Mouse (Mus musculus): ENCODE measurements around the gene Draxin. TPM values are rescaled to one million over a fixed set of nuclear protein-coding genes. Genes with fewer than 3 reads are reported as not detected.

The Draxin gene
- polyA plus RNA-seq, 1 experiment from 2014 or later, result 10.5 TPM

DNA sequence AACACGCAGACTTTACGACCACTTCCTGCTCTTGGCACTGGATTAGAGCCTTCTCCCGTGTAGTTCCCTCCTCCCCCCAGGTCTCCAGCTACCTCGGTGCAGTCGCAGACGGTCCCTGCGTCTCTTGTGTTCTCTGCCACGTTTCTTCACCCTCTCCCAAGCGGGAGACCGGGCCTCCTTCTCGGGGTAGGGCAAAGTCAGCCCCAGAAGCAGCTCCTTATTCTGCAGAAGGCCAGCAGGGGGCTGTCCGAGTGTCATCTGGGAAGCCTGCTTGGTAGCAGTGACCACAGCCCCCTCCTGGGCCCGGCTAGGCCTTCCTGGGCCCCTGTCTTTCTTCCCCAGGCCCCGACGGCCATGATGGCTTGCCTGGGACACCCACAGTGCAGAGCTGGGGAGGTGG lies 15.0 kb downstream of the Draxin start:
- Histone ChIP-seq H3K4me3 (ENCODE audit: low read depth, low read length) (no peak overlapping the region), H3K9me3 (ENCODE audit: control insufficient read depth, low read length) (no peaks in the 10 kb centered on the region), H3K27ac (ENCODE audit: low read depth, low read length) (0 out of 2 replicates have a peak overlapping the region, but pooled peaks have one; percentile 3), H3K36me3 (ENCODE audit: control insufficient read depth, insufficient read depth, low read length) (no peaks in the 10 kb centered on the region), H3K4me1 (ENCODE audit: control insufficient read depth, insufficient read depth, low read length) (peaks cover 2% of the 10 kb centered on the region; the same call in 1 of the 2 replicates), H3K9ac (ENCODE audit: low read length) (0 out of 2 replicates have a peak overlapping the region, but pooled peaks have one; percentile 35), H3K27me3 (ENCODE audit: control insufficient read depth, insufficient read depth, low read length) (no peaks in the 10 kb centered on the region), H3K4me2 (ENCODE audit: low read depth) (no peak overlapping the region)
- ATAC-seq (ENCODE audit: insufficient read depth, low FRiP score, low TSS enrichment) (no peak; the same call in 1 of the 2 replicates), DNase-seq (ENCODE audit: low spot score) (peak; percentile 57)
- 7% methylated on average over 15 of the region's 15 CpGs for WGBS

DNA sequence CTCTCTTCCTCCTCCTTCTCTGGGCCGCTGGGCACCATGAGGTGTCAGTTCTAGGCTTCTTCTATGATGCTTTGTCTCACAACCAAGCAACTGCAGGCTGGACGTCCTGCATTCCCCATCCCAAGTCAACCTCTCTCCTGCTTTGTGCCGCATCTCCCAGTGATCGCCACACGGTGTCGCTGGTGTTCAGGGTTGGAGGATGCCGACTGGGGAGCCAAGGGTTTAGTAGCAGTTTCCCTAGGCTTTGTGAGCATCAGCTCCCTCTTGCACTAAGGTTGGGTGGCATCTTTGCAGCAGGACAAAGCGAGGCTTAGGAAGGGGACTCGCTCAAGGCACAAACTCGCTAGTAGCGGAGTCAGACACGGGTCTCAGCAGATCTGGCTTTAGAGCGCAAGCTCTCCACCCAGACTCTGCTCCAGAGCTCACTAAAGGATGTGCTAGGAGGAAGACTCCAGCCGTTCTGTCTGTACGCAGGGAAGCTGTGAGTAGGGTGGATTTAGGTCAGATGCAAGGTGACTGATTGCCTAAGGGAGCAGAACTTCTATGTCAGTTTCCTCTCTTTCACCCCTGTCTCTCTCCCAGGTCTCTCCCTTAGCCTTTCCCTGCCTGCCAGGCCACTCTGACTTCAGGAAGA lies 15.6 kb downstream of the Draxin start:
- no peak overlapping the region for H3K4me3 ChIP-seq (ENCODE audit: low read depth, low read length)
- H3K9me3 ChIP-seq (ENCODE audit: control insufficient read depth, low read length), result no peaks in the 10 kb centered on the region
- no peaks in the 10 kb centered on the region for H3K36me3 ChIP-seq (ENCODE audit: control insufficient read depth, insufficient read depth, low read length)
- peaks cover 2% of the 10 kb centered on the region; the same call in 1 of the 2 replicates for H3K4me1 ChIP-seq (ENCODE audit: control insufficient read depth, insufficient read depth, low read length)
- DNase-seq (ENCODE audit: low spot score), result peak; percentile 93
- 5% methylated on average over 15 of the region's 15 CpGs for WGBS
- H3K27ac ChIP-seq (ENCODE audit: low read depth, low read length), result no peak overlapping the region
- peak; percentile 70 for ATAC-seq (ENCODE audit: insufficient read depth, low FRiP score, low TSS enrichment)
- no peak overlapping the region for H3K9ac ChIP-seq (ENCODE audit: low read length)
- no peaks in the 10 kb centered on the region for H3K27me3 ChIP-seq (ENCODE audit: control insufficient read depth, insufficient read depth, low read length)
- no peak overlapping the region for H3K4me2 ChIP-seq (ENCODE audit: low read depth)

DNA sequence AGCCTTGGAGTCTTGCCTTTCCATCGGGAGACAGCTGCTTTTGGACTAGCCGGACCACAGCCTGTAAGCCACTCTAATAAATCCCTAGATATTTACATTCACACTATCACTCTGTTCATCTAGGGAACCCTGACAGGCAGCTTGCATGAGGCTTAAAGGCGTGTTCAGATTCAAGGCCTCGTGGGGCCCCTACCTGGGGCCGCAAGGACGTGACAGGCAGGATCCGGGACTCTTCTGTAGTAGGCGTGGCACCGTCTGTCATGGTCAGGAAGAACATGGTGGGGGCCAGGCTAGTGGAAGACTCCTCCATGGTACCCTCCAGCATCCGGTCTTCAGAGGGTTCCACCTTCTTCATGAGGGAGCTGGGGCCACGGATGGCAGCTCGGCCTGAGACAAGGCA lies 18.0 kb downstream of the Draxin start:
- H3K36me3 ChIP-seq (ENCODE audit: control insufficient read depth, insufficient read depth, low read length), result no peaks in the 10 kb centered on the region
- no peak overlapping the region for H3K9ac ChIP-seq (ENCODE audit: low read length)
- 88% methylated on average over 12 of the region's 12 CpGs for WGBS
- H3K4me2 ChIP-seq (ENCODE audit: low read depth), result no peak overlapping the region
- H3K27me3 ChIP-seq (ENCODE audit: control insufficient read depth, insufficient read depth, low read length), result no peaks in the 10 kb centered on the region
- H3K4me3 ChIP-seq (ENCODE audit: low read depth, low read length), result no peak overlapping the region
- H3K4me1 ChIP-seq (ENCODE audit: control insufficient read depth, insufficient read depth, low read length), result peaks cover 12% of the 10 kb centered on the region
- H3K27ac ChIP-seq (ENCODE audit: low read depth, low read length), result no peak overlapping the region
- no peaks in the 10 kb centered on the region for H3K9me3 ChIP-seq (ENCODE audit: control insufficient read depth, low read length)
- DNase-seq (ENCODE audit: low spot score) (no peak), ATAC-seq (ENCODE audit: insufficient read depth, low FRiP score, low TSS enrichment) (no peak)

DNA sequence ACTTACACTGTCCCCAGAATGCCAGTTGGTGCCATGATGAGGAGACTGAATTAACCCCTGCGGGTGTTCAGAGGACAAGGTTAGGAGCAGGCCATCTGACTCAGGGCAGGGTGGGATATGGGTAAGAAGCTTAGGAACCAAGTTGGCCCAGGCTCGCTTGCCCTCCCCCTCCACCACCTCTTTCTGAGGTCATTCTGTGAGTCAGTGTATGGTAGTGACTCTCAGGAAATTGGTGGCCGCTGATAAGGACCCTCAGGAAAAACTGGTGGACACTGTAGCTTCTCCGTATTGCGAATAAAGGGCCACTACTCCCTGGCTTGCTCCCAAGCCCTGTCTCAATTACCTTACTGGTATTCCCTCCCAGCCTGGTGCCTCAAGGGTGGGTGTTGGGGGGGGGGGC lies 21.3 kb downstream of the Draxin start:
- 94% methylated on average over 5 of the region's 5 CpGs for WGBS
- DNase-seq (ENCODE audit: low spot score) (no peak), ATAC-seq (ENCODE audit: insufficient read depth, low FRiP score, low TSS enrichment) (no peak)
- no peak overlapping the region for H3K4me2 ChIP-seq (ENCODE audit: low read depth)
- no peaks in the 10 kb centered on the region for H3K9me3 ChIP-seq (ENCODE audit: control insufficient read depth, low read length)
- no peak overlapping the region for H3K27ac ChIP-seq (ENCODE audit: low read depth, low read length)
- peaks cover 10% of the 10 kb centered on the region for H3K4me1 ChIP-seq (ENCODE audit: control insufficient read depth, insufficient read depth, low read length)
- H3K4me3 ChIP-seq (ENCODE audit: low read depth, low read length), result no peak overlapping the region
- H3K9ac ChIP-seq (ENCODE audit: low read length), result no peak overlapping the region
- no peaks in the 10 kb centered on the region for H3K27me3 ChIP-seq (ENCODE audit: control insufficient read depth, insufficient read depth, low read length)
- H3K36me3 ChIP-seq (ENCODE audit: control insufficient read depth, insufficient read depth, low read length), result no peaks in the 10 kb centered on the region

DNA sequence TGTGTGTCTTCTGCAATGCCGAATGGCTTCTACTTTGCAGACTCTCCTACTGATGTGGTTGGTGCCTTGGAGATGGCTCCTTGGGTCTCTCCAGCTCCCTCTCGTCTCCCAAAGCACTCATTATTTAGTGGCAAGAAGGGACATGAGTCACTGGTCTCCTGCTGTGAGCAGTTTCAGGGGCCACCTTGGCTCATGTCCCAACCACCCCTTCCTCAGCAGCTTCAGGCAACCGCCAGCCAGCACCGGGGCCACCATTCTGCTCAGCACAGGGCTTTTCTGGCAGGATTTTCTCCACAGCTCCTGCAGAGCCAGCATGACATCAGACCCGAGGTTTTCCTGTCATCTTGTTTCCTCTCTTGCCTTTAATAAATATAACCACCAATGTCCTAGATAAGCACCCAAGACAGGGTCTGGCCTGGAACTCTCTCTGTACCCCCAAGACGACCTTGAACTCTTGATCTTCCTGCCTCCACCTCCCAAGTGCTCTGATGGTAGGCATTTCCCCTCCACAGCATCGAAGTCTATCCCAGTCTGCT lies 21.9 kb downstream of the Draxin start:
- Histone ChIP-seq H3K9me3 (ENCODE audit: control insufficient read depth, low read length) (no peaks in the 10 kb centered on the region), H3K27ac (ENCODE audit: low read depth, low read length) (no peak overlapping the region), H3K4me2 (ENCODE audit: low read depth) (no peak overlapping the region), H3K36me3 (ENCODE audit: control insufficient read depth, insufficient read depth, low read length) (no peaks in the 10 kb centered on the region), H3K9ac (ENCODE audit: low read length) (no peak overlapping the region), H3K4me3 (ENCODE audit: low read depth, low read length) (no peak overlapping the region), H3K4me1 (ENCODE audit: control insufficient read depth, insufficient read depth, low read length) (peaks cover 10% of the 10 kb centered on the region), H3K27me3 (ENCODE audit: control insufficient read depth, insufficient read depth, low read length) (no peaks in the 10 kb centered on the region)
- ATAC-seq (ENCODE audit: insufficient read depth, low FRiP score, low TSS enrichment) (no peak), DNase-seq (ENCODE audit: low spot score) (no peak)
- 57% methylated on average over 7 of the region's 7 CpGs for WGBS

DNA sequence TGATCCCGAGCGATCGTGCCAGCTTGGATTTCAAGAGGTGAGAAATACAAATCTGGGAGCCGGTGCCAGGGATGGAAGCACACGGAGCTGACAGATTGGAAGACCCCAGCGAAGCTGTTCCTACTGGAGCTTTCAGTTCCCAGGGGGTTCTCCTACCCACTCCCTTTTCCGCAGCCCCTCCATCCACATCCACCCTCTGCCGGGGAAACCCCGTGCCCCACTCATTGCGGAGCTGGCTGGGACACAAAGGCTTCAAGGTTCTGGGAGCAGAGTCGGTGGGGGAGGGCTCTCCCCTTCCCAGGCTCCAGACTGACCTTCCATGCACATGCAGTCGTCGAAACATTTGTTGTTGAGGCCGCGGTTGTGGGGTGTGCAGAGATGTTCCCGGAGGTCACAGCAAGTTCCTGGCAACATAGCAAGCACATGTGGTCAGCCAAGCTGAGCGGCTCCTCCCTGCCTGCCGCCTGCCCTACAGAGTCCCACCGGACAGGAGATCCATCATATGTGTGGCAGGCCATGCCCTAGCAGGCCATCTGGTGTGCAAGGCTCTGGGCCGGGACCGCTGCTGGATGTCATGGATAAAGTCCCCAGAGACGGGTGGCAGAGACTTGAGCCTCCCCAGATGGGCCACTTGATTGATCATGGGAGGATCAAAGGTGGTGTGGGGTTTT lies 22.7 kb downstream of the Draxin start:
- Histone ChIP-seq H3K27me3 (ENCODE audit: control insufficient read depth, insufficient read depth, low read length) (no peaks in the 10 kb centered on the region), H3K4me1 (ENCODE audit: control insufficient read depth, insufficient read depth, low read length) (peaks cover 10% of the 10 kb centered on the region), H3K36me3 (ENCODE audit: control insufficient read depth, insufficient read depth, low read length) (no peaks in the 10 kb centered on the region), H3K4me3 (ENCODE audit: low read depth, low read length) (no peak overlapping the region), H3K27ac (ENCODE audit: low read depth, low read length) (peak overlapping the region; percentile 79), H3K9me3 (ENCODE audit: control insufficient read depth, low read length) (no peaks in the 10 kb centered on the region), H3K4me2 (ENCODE audit: low read depth) (peak overlapping the region; percentile 18; the same call in 1 of the 2 replicates), H3K9ac (ENCODE audit: low read length) (peak overlapping the region; percentile 27)
- DNase-seq (ENCODE audit: low spot score) (peak; percentile 62), ATAC-seq (ENCODE audit: insufficient read depth, low FRiP score, low TSS enrichment) (peak; percentile 57; the same call in 1 of the 2 replicates)
- 33% methylated on average over 22 of the region's 22 CpGs for whole genome bisulfite sequencing

DNA sequence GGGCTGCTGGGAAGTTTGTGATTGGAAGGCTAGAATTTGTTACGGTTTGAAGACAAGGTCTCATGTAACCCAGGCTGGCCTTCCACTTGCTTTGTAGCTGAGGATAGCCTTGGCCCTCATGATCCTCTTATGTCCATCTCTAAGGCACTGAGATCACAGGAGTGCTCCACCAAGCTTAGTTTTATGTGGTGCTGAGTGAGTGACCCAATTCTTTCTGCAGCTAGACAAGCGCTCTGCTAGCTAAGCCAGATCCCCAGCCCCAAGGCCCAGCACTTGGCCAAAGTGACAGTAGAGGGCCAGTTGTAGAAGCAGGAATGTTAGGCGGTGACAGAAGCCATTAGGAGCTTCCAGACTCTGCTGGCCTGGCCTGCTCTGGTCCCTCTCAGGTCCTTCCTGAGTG lies 26.4 kb downstream of the Draxin start:
- Histone ChIP-seq H3K9ac (ENCODE audit: low read length) (no peak overlapping the region), H3K4me1 (ENCODE audit: control insufficient read depth, insufficient read depth, low read length) (peaks cover 16% of the 10 kb centered on the region), H3K36me3 (ENCODE audit: control insufficient read depth, insufficient read depth, low read length) (no peaks in the 10 kb centered on the region; the same call in 1 of the 2 replicates), H3K4me2 (ENCODE audit: low read depth) (no peak overlapping the region), H3K27ac (ENCODE audit: low read depth, low read length) (no peak overlapping the region), H3K9me3 (ENCODE audit: control insufficient read depth, low read length) (no peaks in the 10 kb centered on the region), H3K27me3 (ENCODE audit: control insufficient read depth, insufficient read depth, low read length) (no peaks in the 10 kb centered on the region), H3K4me3 (ENCODE audit: low read depth, low read length) (no peak overlapping the region)
- ATAC-seq (ENCODE audit: insufficient read depth, low FRiP score, low TSS enrichment) (no peak), DNase-seq (ENCODE audit: low spot score) (no peak)
- WGBS, result 79% methylated on average over 3 of the region's 3 CpGs

DNA sequence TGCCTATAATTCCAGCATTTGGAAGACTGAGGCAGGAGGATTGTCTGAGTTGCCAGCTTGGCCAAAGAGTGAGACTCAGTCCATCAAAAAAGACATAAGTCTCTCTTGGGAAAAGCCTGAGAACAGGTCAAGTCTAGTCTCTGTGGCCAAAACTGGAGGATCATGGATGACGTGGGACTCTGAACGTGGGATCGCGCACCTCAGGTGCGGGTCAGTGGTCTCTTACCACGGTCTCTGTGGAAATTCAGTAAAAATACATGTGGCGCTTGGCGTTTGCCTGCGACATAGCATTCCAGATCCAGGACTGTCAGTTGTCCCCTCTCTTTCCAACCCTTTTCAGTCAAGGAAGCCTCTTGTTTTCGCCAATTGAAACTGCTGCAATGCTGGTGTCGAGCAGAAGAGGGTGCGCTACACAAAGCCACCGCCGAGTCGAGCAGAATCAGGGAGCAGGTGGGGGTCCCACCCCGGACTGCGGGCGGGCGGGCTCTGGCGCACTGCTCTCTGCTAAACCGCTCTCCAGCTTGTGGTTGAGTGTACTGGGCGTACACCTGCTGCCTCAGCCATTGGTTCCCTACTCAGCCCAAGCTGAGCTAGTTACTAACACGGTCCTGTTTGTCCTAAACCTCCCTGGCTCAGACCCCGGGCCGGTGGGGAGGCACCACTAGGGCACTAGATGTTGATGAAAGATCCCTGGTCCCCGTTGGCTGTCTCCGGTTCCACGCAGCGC lies 28.5 kb downstream of the Draxin start:
- H3K4me1 ChIP-seq (ENCODE audit: control insufficient read depth, insufficient read depth, low read length), result 0 out of 2 replicates have a peak, but pooled peaks cover 6% of the 10 kb centered on the region
- ATAC-seq (ENCODE audit: insufficient read depth, low FRiP score, low TSS enrichment) (peak; percentile 82), DNase-seq (ENCODE audit: low spot score) (peak; percentile 72)
- peak overlapping the region; percentile 50 for H3K9ac ChIP-seq (ENCODE audit: low read length)
- WGBS, result 18% methylated on average over 29 of the region's 29 CpGs
- peak overlapping the region; percentile 36 for H3K4me2 ChIP-seq (ENCODE audit: low read depth)
- 0 out of 2 replicates have a peak overlapping the region, but pooled peaks have one; percentile 3 for H3K27ac ChIP-seq (ENCODE audit: low read depth, low read length)
- H3K36me3 ChIP-seq (ENCODE audit: control insufficient read depth, insufficient read depth, low read length), result no peaks in the 10 kb centered on the region; the same call in 1 of the 2 replicates
- no peak overlapping the region for H3K4me3 ChIP-seq (ENCODE audit: low read depth, low read length)
- no peaks in the 10 kb centered on the region for H3K9me3 ChIP-seq (ENCODE audit: control insufficient read depth, low read length)
- H3K27me3 ChIP-seq (ENCODE audit: control insufficient read depth, insufficient read depth, low read length), result no peaks in the 10 kb centered on the region

Measured in neural tube, embryonic 11.5 days (tissue).